Mouse (Mus musculus): ENCODE measurements around the gene Igdcc4.
A peak's percentile ranks its signal among the peaks of the same experiment; 100 is the strongest.

DNA sequence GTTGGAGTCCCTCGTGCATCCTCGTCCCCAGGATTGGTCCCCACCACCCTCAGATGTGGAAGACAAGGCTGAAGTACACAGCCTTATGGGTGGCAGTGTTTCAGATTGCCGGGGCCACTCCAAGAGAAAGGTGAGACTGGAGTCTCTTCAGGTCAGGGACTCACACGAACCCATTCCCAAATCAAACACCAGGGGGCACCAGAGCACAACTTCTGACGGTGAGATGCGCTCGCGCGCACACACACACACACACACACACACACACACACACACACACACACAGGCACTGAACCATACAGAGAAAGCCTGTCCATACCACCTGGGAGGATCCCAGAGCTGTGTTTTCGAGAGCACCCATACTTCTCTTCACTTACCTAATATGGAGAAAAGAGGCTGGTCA, 32.5 kb downstream of the Igdcc4 start:
- TF ChIP-seq TAL1 (conservative IDR thresholded peaks at IDR 0.05; ENCODE audit: low read depth, low read length) (no peak), CTCF (IDR thresholded peaks at IDR 0.05; ENCODE audit: low read depth, low read length) (peak; percentile 43; the same call in 1 of the 2 replicates), GATA1 (IDR thresholded peaks at IDR 0.05; ENCODE audit: borderline replicate concordance, low read length) (no peak), POLR2AphosphoS5 (IDR thresholded peaks at IDR 0.05; ENCODE audit: insufficient replicate concordance, low read depth, low read length) (no peak), GATA2 (IDR thresholded peaks at IDR 0.05; ENCODE audit: borderline replicate concordance, low read depth, low read length) (no peak)
